Mouse (Mus musculus): Measurements from ENCODE around the gene Frmd4a. TPM values are rescaled to one million over a fixed set of nuclear protein-coding genes. Genes with fewer than 3 reads are reported as not detected.

Gene Frmd4a
- total and polyA plus RNA-seq, 2 experiments from 2014 or later = 40.7 to 55.8 TPM

GRCm38 (mm10) chr2:4222497-4222828 is 204.9 kb downstream of the Frmd4a start:
- WGBS = 0% methylated on average over 1 of the region's 1 CpGs
- ATAC-seq = peak; percentile 18; the same call in 1 of the 2 replicates
- no peak for DNase-seq (ENCODE audit: low spot score)
- Histone ChIP-seq H3K4me3 (ENCODE audit: low read length) (no peak overlapping the region), H3K27ac (no peak overlapping the region), H3K4me2 (ENCODE audit: low read depth, low read length) (no peak overlapping the region), H3K9me3 (ENCODE audit: low read length) (no peaks in the 10 kb centered on the region), H3K4me1 (ENCODE audit: insufficient read depth, low read length) (peaks cover 11% of the 10 kb centered on the region), H3K9ac (replicated peaks; ENCODE audit: low read length) (no peak overlapping the region), H3K36me3 (ENCODE audit: insufficient read depth, low read length) (no peaks in the 10 kb centered on the region), H3K27me3 (ENCODE audit: insufficient read depth, low read length) (no peaks in the 10 kb centered on the region)
- no peak for TF ChIP-seq CTCF (IDR thresholded peaks at IDR 0.05; ENCODE audit: low read depth)

DNA sequence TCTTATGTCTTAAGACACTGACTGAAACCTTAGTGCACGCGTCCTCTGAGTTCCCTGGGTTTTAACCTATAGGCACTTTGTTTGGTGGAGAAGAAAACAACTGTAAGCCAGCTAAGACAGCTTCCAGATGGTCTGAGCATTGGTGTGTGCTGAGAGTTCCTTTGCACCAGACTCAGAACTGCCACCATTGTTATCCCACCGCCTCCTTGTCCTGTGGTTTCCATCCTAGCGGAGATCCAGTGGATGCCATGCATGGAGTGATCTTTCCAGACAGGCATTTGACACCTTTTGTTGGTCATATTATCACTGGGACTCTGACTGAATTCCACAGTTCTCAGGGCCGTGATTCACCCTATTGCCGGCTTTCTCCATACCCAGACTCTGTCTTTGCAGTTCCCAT is 205.8 kb downstream of the Frmd4a start:
- ATAC-seq = no peak
- Histone ChIP-seq H3K27me3 (ENCODE audit: insufficient read depth, low read length) (no peaks in the 10 kb centered on the region), H3K4me2 (ENCODE audit: low read depth, low read length) (no peak overlapping the region), H3K9me3 (ENCODE audit: low read length) (no peaks in the 10 kb centered on the region), H3K27ac (no peak overlapping the region), H3K4me3 (ENCODE audit: low read length) (no peak overlapping the region), H3K36me3 (ENCODE audit: insufficient read depth, low read length) (no peaks in the 10 kb centered on the region), H3K4me1 (ENCODE audit: insufficient read depth, low read length) (peaks cover 16% of the 10 kb centered on the region), H3K9ac (replicated peaks; ENCODE audit: low read length) (no peak overlapping the region)
- no peak for TF ChIP-seq CTCF (IDR thresholded peaks at IDR 0.05; ENCODE audit: low read depth)
- DNase-seq (ENCODE audit: low spot score) = no peak
- WGBS = 91% methylated on average over 6 of the region's 6 CpGs

DNA sequence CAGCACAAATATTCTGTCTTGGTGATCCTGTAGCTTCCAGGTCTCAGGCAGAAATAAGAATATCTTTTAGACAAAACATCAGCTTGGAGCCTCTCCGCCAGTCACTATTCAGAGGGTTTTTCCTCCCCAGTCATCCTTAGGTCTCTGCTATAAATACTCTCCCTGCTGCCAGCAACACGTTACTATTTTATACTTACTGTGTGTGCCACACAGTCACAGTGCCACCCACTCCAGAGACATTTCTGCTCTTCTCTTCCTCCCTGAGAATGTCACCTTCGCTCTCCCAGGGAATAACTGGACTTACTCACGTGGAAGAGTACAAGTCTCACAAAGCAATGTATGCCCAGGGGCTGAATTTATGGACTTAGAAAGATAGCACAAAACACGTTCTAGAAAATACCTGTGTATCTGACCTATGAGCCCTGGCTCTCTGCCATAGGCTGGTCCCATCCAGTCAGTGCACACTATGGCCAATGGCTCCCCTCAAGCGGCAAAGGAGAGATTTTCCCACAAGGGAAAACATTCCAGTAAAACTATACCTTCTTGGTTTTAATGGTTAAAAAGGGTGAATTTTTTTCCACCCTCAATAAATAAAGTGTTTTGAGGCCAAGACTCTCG is 209.5 kb downstream of the Frmd4a start:
- Histone ChIP-seq H3K9me3 (ENCODE audit: low read length) (no peaks in the 10 kb centered on the region), H3K4me2 (ENCODE audit: low read depth, low read length) (no peak overlapping the region), H3K9ac (replicated peaks; ENCODE audit: low read length) (no peak overlapping the region), H3K4me1 (ENCODE audit: insufficient read depth, low read length) (peaks cover 10% of the 10 kb centered on the region), H3K27ac (no peak overlapping the region), H3K4me3 (ENCODE audit: low read length) (no peak overlapping the region), H3K27me3 (ENCODE audit: insufficient read depth, low read length) (no peaks in the 10 kb centered on the region), H3K36me3 (ENCODE audit: insufficient read depth, low read length) (no peaks in the 10 kb centered on the region)
- TF ChIP-seq CTCF (IDR thresholded peaks at IDR 0.05; ENCODE audit: low read depth) = no peak
- 56% methylated on average over 7 of the region's 7 CpGs for WGBS
- DNase-seq (ENCODE audit: low spot score) (no peak), ATAC-seq (no peak)

DNA sequence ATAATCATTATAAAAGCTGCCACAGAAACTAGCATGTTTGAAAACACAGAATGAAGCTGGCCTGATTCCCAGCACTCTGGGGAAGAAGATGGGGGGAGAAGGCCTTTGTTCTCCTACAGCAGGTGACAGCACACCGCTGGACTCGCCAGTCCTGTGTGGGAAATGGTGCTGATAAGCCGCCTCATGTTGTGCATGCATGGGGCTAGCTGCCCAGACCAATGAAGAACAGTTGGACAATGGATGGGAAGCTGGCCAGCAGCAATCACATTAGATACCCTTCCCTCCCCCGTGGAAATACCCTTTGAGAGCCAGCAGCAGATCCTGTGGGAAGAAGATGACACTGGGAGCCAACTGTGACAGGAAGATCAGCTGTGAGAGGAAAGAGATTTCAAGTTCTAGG is 210.0 kb downstream of the Frmd4a start:
- Histone ChIP-seq H3K4me1 (ENCODE audit: insufficient read depth, low read length) (peaks cover 9% of the 10 kb centered on the region), H3K27me3 (ENCODE audit: insufficient read depth, low read length) (no peaks in the 10 kb centered on the region), H3K36me3 (ENCODE audit: insufficient read depth, low read length) (no peaks in the 10 kb centered on the region), H3K9me3 (ENCODE audit: low read length) (no peaks in the 10 kb centered on the region), H3K9ac (replicated peaks; ENCODE audit: low read length) (no peak overlapping the region), H3K27ac (no peak overlapping the region), H3K4me3 (ENCODE audit: low read length) (no peak overlapping the region), H3K4me2 (ENCODE audit: low read depth, low read length) (no peak overlapping the region)
- WGBS = 20% methylated on average over 4 of the region's 4 CpGs
- peak; percentile 48 for ATAC-seq
- peak; percentile 47 for DNase-seq (ENCODE audit: low spot score)
- TF ChIP-seq CTCF (IDR thresholded peaks at IDR 0.05; ENCODE audit: low read depth) = no peak

- DNase-seq (ENCODE audit: low spot score) (peak; percentile 48), ATAC-seq (peak; percentile 59)
- 24% methylated on average over 3 of the region's 3 CpGs for WGBS
These were observed 211.0 kb downstream of the Frmd4a start for GRCm38 (mm10) chr2:4228510-4228909.

GRCm38 (mm10) chr2:4232335-4232734 is 214.8 kb downstream of the Frmd4a start:
- Histone ChIP-seq H3K4me1 (ENCODE audit: insufficient read depth, low read length) (peaks cover 6% of the 10 kb centered on the region), H3K4me2 (ENCODE audit: low read depth, low read length) (peak overlapping the region; percentile 19), H3K9me3 (ENCODE audit: low read length) (no peaks in the 10 kb centered on the region), H3K9ac (replicated peaks; ENCODE audit: low read length) (no peak overlapping the region), H3K27me3 (ENCODE audit: insufficient read depth, low read length) (no peaks in the 10 kb centered on the region), H3K4me3 (ENCODE audit: low read length) (no peak overlapping the region), H3K36me3 (ENCODE audit: insufficient read depth, low read length) (no peaks in the 10 kb centered on the region), H3K27ac (no peak overlapping the region)
- no peak for TF ChIP-seq CTCF (IDR thresholded peaks at IDR 0.05; ENCODE audit: low read depth)
- DNase-seq (ENCODE audit: low spot score) (no peak), ATAC-seq (no peak)
- 15% methylated on average over 3 of the region's 3 CpGs for WGBS

More at GRCm38 (mm10) chr2:4228510-4228909, 211.0 kb downstream of the Frmd4a start:
- H3K4me2 ChIP-seq (ENCODE audit: low read depth, low read length) = no peak overlapping the region
- TF ChIP-seq CTCF (IDR thresholded peaks at IDR 0.05; ENCODE audit: low read depth) = peak; percentile 52
- H3K27me3 ChIP-seq (ENCODE audit: insufficient read depth, low read length) = no peaks in the 10 kb centered on the region
- no peak overlapping the region for H3K4me3 ChIP-seq (ENCODE audit: low read length)
- no peak overlapping the region for H3K9ac ChIP-seq (replicated peaks; ENCODE audit: low read length)
- peak overlapping the region; percentile 0; the same call in 1 of the 2 replicates for H3K27ac ChIP-seq
- H3K9me3 ChIP-seq (ENCODE audit: low read length) = no peaks in the 10 kb centered on the region
- H3K36me3 ChIP-seq (ENCODE audit: insufficient read depth, low read length) = no peaks in the 10 kb centered on the region
- peaks cover 9% of the 10 kb centered on the region for H3K4me1 ChIP-seq (ENCODE audit: insufficient read depth, low read length)

DNA sequence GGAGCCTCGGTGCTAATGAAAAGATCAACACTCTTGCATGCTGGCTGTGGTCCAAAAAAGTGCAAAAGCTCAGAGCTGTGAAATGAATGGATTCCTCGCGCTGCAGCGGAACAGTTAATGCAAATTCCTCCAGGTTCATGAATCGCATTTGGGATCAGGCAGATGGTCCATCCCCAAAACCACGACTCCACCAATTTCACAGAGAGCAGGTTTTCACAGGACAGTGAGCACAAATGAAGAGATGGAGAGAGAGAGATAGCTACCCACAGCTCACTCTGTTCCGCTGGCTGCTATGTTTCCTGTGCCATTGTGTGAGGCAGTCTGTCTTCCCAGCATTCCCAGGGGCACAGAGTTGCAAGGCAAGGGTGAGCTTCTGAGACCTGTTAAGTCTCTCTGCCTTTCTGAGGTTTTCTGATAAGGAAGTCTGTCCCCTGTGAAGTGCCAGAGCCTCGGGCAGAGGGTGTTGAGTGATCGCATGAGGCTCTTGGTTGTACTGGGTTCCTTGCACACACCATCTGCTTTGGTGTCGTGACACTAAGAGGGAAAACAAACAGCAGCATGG is 215.3 kb downstream of the Frmd4a start:
- H3K9ac ChIP-seq (replicated peaks; ENCODE audit: low read length) = no peak overlapping the region
- WGBS = 13% methylated on average over 10 of the region's 10 CpGs
- no peak overlapping the region for H3K4me3 ChIP-seq (ENCODE audit: low read length)
- H3K27ac ChIP-seq = peak overlapping the region; percentile 37; the same call in 1 of the 2 replicates
- no peaks in the 10 kb centered on the region for H3K36me3 ChIP-seq (ENCODE audit: insufficient read depth, low read length)
- ATAC-seq = peak; percentile 48
- DNase-seq (ENCODE audit: low spot score) = peak; percentile 67
- TF ChIP-seq CTCF (IDR thresholded peaks at IDR 0.05; ENCODE audit: low read depth) = no peak
- H3K9me3 ChIP-seq (ENCODE audit: low read length) = no peaks in the 10 kb centered on the region
- no peaks in the 10 kb centered on the region for H3K27me3 ChIP-seq (ENCODE audit: insufficient read depth, low read length)
- H3K4me1 ChIP-seq (ENCODE audit: insufficient read depth, low read length) = peaks cover 1% of the 10 kb centered on the region; the same call in 1 of the 2 replicates
- peak overlapping the region; percentile 19 for H3K4me2 ChIP-seq (ENCODE audit: low read depth, low read length)

All from hindbrain, postnatal 0 days (tissue).